Mouse (Mus musculus): ENCODE results near the gene Tmsb4x.

GRCm38 (mm10) chrX:167157691-167158090 is 51.4 kb downstream of the Tmsb4x start:
- TF ChIP-seq CTCF (IDR thresholded peaks at IDR 0.05; ENCODE audit: low read depth), result no peak
- no peak for TF ChIP-seq EP300 (IDR thresholded peaks at IDR 0.05; ENCODE audit: low read depth)

All from liver, embryonic 14.5 days (tissue).